Comparison of ENCODE assay signal across 8 mouse cellular contexts in genomic region chr8:11550281-11550948, GRCm38 (mm10). TPM values are rescaled to one million over a fixed set of nuclear protein-coding genes. Genes with fewer than 3 reads are reported as not detected.
DNase-seq lines count a peak whose midpoint lies in the region; ATAC-seq and TF ChIP-seq lines count a peak whose summit lies in the region.

TSS of gene Cars2 (minus strand) at chr8:11550783.

- 0 out of 2 replicates have a peak, but pooled peaks cover 4% of the 10 kb centered on the region for H3K36me3 ChIP-seq in ES-Bruce4 (ENCODE audit: control insufficient read depth, insufficient read depth, low read length, poor library complexity, severe bottlenecking)
- H3K36me3 ChIP-seq in forebrain, embryonic 15.5 days: 0 out of 2 replicates have a peak, but pooled peaks cover 2% of the 10 kb centered on the region

- no peak for TF ChIP-seq CTCF in ES-Bruce4 (IDR thresholded peaks at IDR 0.05; ENCODE audit: low read depth, low read length)
- no peak for TF ChIP-seq CTCF in lung, adult 2 months (IDR thresholded peaks at IDR 0.05; ENCODE audit: insufficient read depth, low read length)

- under 1% methylated on average over 53 of the region's 53 CpGs for WGBS in forebrain, embryonic 15.5 days
- under 1% methylated on average over 53 of the region's 53 CpGs for WGBS in lung, adult 2 months

- TF ChIP-seq EP300 in ES-Bruce4 (IDR thresholded peaks at IDR 0.05; ENCODE audit: insufficient read depth, low read depth, low read length): no peak

- H3K4me1 ChIP-seq in ES-Bruce4 (ENCODE audit: control insufficient read depth, insufficient read depth, low read length): no peaks in the 10 kb centered on the region
- H3K4me1 ChIP-seq in forebrain, embryonic 15.5 days: peaks cover 24% of the 10 kb centered on the region
- peaks cover 8% of the 10 kb centered on the region; the same call in 1 of the 2 replicates for H3K4me1 ChIP-seq in lung, adult 2 months (ENCODE audit: control insufficient read depth, insufficient read depth, low read length)

- H3K9me3 ChIP-seq in ES-Bruce4 (replicated peaks; ENCODE audit: control insufficient read depth, insufficient read depth, low read length, poor library complexity, severe bottlenecking): no peaks in the 10 kb centered on the region
- H3K9me3 ChIP-seq in forebrain, embryonic 15.5 days: no peaks in the 10 kb centered on the region

- peak; percentile 91 for DNase-seq in cerebellum, adult 11 months
- DNase-seq in heart, postnatal 25 days (ENCODE audit: low spot score): peak; percentile 89
- DNase-seq in layer of hippocampus, adult 18-20 months (ENCODE audit: low spot score in 2 of 2): peak; percentile 89 to 93
- DNase-seq in lung, adult 2 months: peak; percentile 95
- peak; percentile 89 to 91 for DNase-seq in thymus, adult 18-20 months

- peak within 1 kb of the TSS; percentile 70 for H3K9ac ChIP-seq in ES-Bruce4 (ENCODE audit: low read depth, poor library complexity, severe bottlenecking)
- H3K9ac ChIP-seq in forebrain, embryonic 15.5 days (replicated peaks): peak within 1 kb of the TSS; percentile 91

- peak; percentile 90 for TF ChIP-seq POLR2A in ES-Bruce4 (IDR thresholded peaks at IDR 0.05; ENCODE audit: insufficient read depth, low read length)
- peak; percentile 76; the same call in 1 of the 2 replicates for TF ChIP-seq POLR2A in lung, adult 2 months (IDR thresholded peaks at IDR 0.05; ENCODE audit: borderline replicate concordance, extremely low read depth, low read depth, low read length)

- peak; percentile 71 for ATAC-seq in forebrain, embryonic 15.5 days (replicated peaks)
- peak; percentile 72 for ATAC-seq in neutrophil, adult 5-6 weeks (ENCODE audit: extremely low read depth, insufficient number of reproducible peaks, low FRiP score, poor library complexity, severe bottlenecking)

- H3K27ac ChIP-seq in ES-Bruce4 (ENCODE audit: insufficient read depth, low read length): peak within 1 kb of the TSS; percentile 70
- H3K27ac ChIP-seq in forebrain, embryonic 15.5 days (replicated peaks): peak within 1 kb of the TSS; percentile 94

- intact Hi-C loops in heart, postnatal 25 days (cut with DNase I): loop anchor here (10.0 kb wide), 1 partner anchor 236 kb away; the partner anchor contains the start of genes Col4a1 and Col4a2

- peak within 1 kb of the TSS; percentile 86 for H3K4me2 ChIP-seq in forebrain, embryonic 15.5 days (replicated peaks)

- peak within 1 kb of the TSS; percentile 81 for H3K4me3 ChIP-seq in ES-Bruce4 (ENCODE audit: low read depth, low read length)
- peak within 1 kb of the TSS; percentile 88 for H3K4me3 ChIP-seq in forebrain, embryonic 15.5 days
- peak within 1 kb of the TSS; percentile 65 for H3K4me3 ChIP-seq in lung, adult 2 months (replicated peaks; ENCODE audit: extremely low read depth, low read depth, low read length)

- no peaks in the 10 kb centered on the region for H3K27me3 ChIP-seq in ES-Bruce4 (ENCODE audit: control insufficient read depth, insufficient read depth, low read length, poor library complexity, severe bottlenecking)
- no peaks in the 10 kb centered on the region for H3K27me3 ChIP-seq in forebrain, embryonic 15.5 days

RNA-seq across cellular contexts. Expression of gene Cars2, which starts in this region (rescaled TPM):
- polyA plus RNA-seq in ES-Bruce4 (2011; ENCODE audit: insufficient read depth, insufficient read length, low read depth, missing spikeins): 19.5 and 19.9 TPM in 2 replicates
- 27.9 and 30.2 TPM in 2 replicates for polyA plus RNA-seq in forebrain, embryonic 15.5 days (2015; fragmentation: Nextera tagmentation; extraction: Ambion mirVana)
- 10 to 100 TPM; 43.5 to 48.1 TPM for total RNA-seq in heart, postnatal 25 days (2021)
- total RNA-seq in layer of hippocampus, adult 18-20 months (2021): 10 to 100 TPM; 18.8 to 23.3 TPM
- polyA plus RNA-seq in lung, adult 2 months (2012; rRNA removed): 38.8 and 48.4 TPM in 2 replicates
- 27.9 and 32.9 TPM in 2 replicates for total RNA-seq in neutrophil, adult 5-6 weeks (2017)

Comparison
In these comparisons a context has a peak if more than half of its experiments do, and no peak if none do; other contexts are left out.
1. Peak in every context shown above with its lines: DNase-seq, ATAC-seq, H3K4me3 ChIP-seq and H3K27ac ChIP-seq.